12 mouse cellular contexts compared by ENCODE assay signal in the genomic region with DNA sequence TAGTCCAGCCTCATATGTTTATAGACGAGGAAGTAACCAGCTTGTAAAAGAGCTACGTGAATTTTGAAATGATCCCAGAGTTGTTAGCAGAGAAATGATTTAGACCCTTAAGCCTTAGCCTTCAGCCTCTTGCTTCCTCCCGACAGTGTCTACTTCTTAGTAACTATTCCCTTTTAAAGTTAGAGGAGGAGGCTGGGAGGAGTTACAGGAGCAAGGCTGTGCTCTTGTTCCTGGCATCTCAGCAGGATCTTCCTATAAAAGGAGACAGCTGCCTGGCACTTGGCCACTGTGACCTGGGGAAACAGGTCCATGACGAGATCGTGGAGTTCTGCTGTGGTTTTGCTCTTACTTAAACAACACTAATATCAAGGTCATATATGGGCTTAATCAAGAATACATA.
A peak's percentile ranks its signal among the peaks of the same experiment; 100 is the strongest.
DNase-seq lines count a peak whose midpoint lies in the region; ATAC-seq lines count a peak whose summit lies in the region.
"Had no signal": no experiment of that assay in that cellular context is flagged by ENCODE, and none has a peak within 500 bp of the region (broad histone marks: within the 10 kb centered on the region; RNA-seq: fewer than 3 reads in every experiment).

No protein-coding gene starts in this region.

- 45% methylated on average over 5 of the region's 5 CpGs for WGBS in intestine, embryonic 16.5 days

- no peak overlapping the region for H3K9ac ChIP-seq in intestine, embryonic 16.5 days (ENCODE audit: low read depth, low read length)
- H3K9ac ChIP-seq: embryonic facial prominence, embryonic 13.5 days; forebrain, embryonic 13.5 days; lung, embryonic 15.5 days; midbrain, embryonic 13.5 days; neural tube, embryonic 13.5 days had no signal

- peak; percentile 3 for DNase-seq in left cerebral cortex, postnatal 4 days
- DNase-seq in left cerebral cortex, adult 11 months (ENCODE audit: low spot score), result no peak
- peak; percentile 30 to 61 for DNase-seq in kidney, postnatal 36 days
- DNase-seq in urinary bladder, postnatal 36 days (ENCODE audit: low spot score in 2 of 2), result peak; percentile 34 to 56
- no peak for DNase-seq in frontal cortex, postnatal 25 days (ENCODE audit: low spot score in 2 of 2)
- DNase-seq in lung, postnatal 10 days, result no peak

- ATAC-seq in intestine, embryonic 16.5 days, result 0 out of 2 replicates have a peak, but pooled peaks have one; percentile 13
- ATAC-seq: forebrain, embryonic 13.5 days; midbrain, embryonic 13.5 days had no signal

- 0 out of 2 replicates have a peak, but pooled peaks cover 4% of the 10 kb centered on the region for H3K4me1 ChIP-seq in intestine, embryonic 16.5 days (ENCODE audit: control insufficient read depth, insufficient read depth, low read length)
- H3K4me1 ChIP-seq: embryonic facial prominence, embryonic 13.5 days; forebrain, embryonic 13.5 days; lung, embryonic 15.5 days; midbrain, embryonic 13.5 days; neural tube, embryonic 13.5 days had no signal

- H3K36me3 ChIP-seq in intestine, embryonic 16.5 days (ENCODE audit: control insufficient read depth, insufficient read depth, low read length), result no peaks in the 10 kb centered on the region
- H3K36me3 ChIP-seq: embryonic facial prominence, embryonic 13.5 days; lung, embryonic 15.5 days; midbrain, embryonic 13.5 days; neural tube, embryonic 13.5 days had no signal

- H3K27me3 ChIP-seq in intestine, embryonic 16.5 days (replicated peaks; ENCODE audit: control insufficient read depth, insufficient read depth, low read length), result no peaks in the 10 kb centered on the region
- H3K27me3 ChIP-seq: embryonic facial prominence, embryonic 13.5 days; forebrain, embryonic 13.5 days; lung, embryonic 15.5 days; midbrain, embryonic 13.5 days; neural tube, embryonic 13.5 days had no signal

- H3K4me2 ChIP-seq in intestine, embryonic 16.5 days (ENCODE audit: low read depth, low read length), result no peak overlapping the region
- H3K4me2 ChIP-seq: embryonic facial prominence, embryonic 13.5 days; forebrain, embryonic 13.5 days; lung, embryonic 15.5 days; midbrain, embryonic 13.5 days; neural tube, embryonic 13.5 days had no signal

- intact Hi-C loops in left cerebral cortex, postnatal 4 days (cut with DNase I), result no loop called here

- no peak overlapping the region for H3K4me3 ChIP-seq in intestine, embryonic 16.5 days (ENCODE audit: low read length)
- H3K4me3 ChIP-seq: embryonic facial prominence, embryonic 13.5 days; forebrain, embryonic 13.5 days; lung, embryonic 15.5 days; midbrain, embryonic 13.5 days; neural tube, embryonic 13.5 days had no signal

- H3K27ac ChIP-seq in intestine, embryonic 16.5 days (ENCODE audit: low read length), result no peak overlapping the region
- H3K27ac ChIP-seq: embryonic facial prominence, embryonic 13.5 days; forebrain, embryonic 13.5 days; lung, embryonic 15.5 days; midbrain, embryonic 13.5 days; neural tube, embryonic 13.5 days had no signal

- no peaks in the 10 kb centered on the region; the same call in 1 of the 2 replicates for H3K9me3 ChIP-seq in intestine, embryonic 16.5 days (ENCODE audit: control insufficient read depth, low read length)
- H3K9me3 ChIP-seq: embryonic facial prominence, embryonic 13.5 days; forebrain, embryonic 13.5 days; lung, embryonic 15.5 days; midbrain, embryonic 13.5 days; neural tube, embryonic 13.5 days had no signal

Comparison
In these comparisons a context has a peak if more than half of its experiments do, and no peak if none do; other contexts are left out.
1. DNase-seq: peak in left cerebral cortex, postnatal 4 days (single experiment), kidney, postnatal 36 days (2 of 2) and urinary bladder, postnatal 36 days (2 of 2); none in left cerebral cortex, adult 11 months (single experiment), frontal cortex, postnatal 25 days (0 of 2) and lung, postnatal 10 days (single experiment).